Mouse (Mus musculus) ovary, postnatal 36 days (tissue): ENCODE data around the gene Cep57l1.

ENCODE experiments used
- DNase-seq: peaks from one replicate; pipeline ENCODE4 v3.0.0; 2022; ENCODE audit warnings: low spot score, mixed read lengths

Cep57l1 gene

GRCm38 (mm10) chr10:41675842-41676571 lies 133.7 kb downstream of the Cep57l1 start:
- no peak for DNase-seq

GRCm38 (mm10) chr10:41675243-41675642 lies 134.4 kb downstream of the Cep57l1 start:
- no peak for DNase-seq

- DNase-seq: no peak
Measured at GRCm38 (mm10) chr10:41674362-41674761, 135.3 kb downstream of the Cep57l1 start.

- DNase-seq: no peak
Measured at GRCm38 (mm10) chr10:41670196-41670595, 139.5 kb downstream of the Cep57l1 start.
